Mouse (Mus musculus) lung, embryonic 14.5 days (tissue): ENCODE measurements around the gene Ap2b1. TPM values are rescaled to one million over a fixed set of nuclear protein-coding genes. Genes with fewer than 3 reads are reported as not detected.

Source experiments
- ATAC-seq: fragments of 200-750 bp; cut with Nextera tagmentation; 2 replicates; pipeline ENCODE4 v1.8.0; 2017; ENCODE audit warnings: mild to moderate bottlenecking, moderate TSS enrichment, moderate library complexity; ENCODE audit not compliant: insufficient read depth
- DNase-seq: peaks from one replicate; pipeline ENCODE4 v3.0.0-alpha.2; 2015
- H3K27ac ChIP-seq: fragments of 300-500 bp; sonication (generic); 2 replicates; pipeline ENCODE4 v1.5.1; 2014; ENCODE audit warnings: low read depth, mild to moderate bottlenecking, moderate library complexity
- H3K27me3 ChIP-seq: fragments of 300-500 bp; sonication (generic); 2 replicates; pipeline ENCODE4 v1.6.1; 2014; ENCODE audit warnings: low read length, control low read depth; ENCODE audit not compliant: insufficient read depth
- H3K36me3 ChIP-seq: fragments of 300-500 bp; sonication (generic); 2 replicates; pipeline ENCODE4 v1.6.1; 2014; ENCODE audit warnings: control low read depth; ENCODE audit not compliant: insufficient read depth
- H3K4me1 ChIP-seq: fragments of 300-500 bp; sonication (generic); 2 replicates; pipeline ENCODE4 v1.6.1; 2014; ENCODE audit warnings: antibody characterized with exemption, control low read depth; ENCODE audit not compliant: insufficient read depth
- H3K4me2 ChIP-seq: fragments of 300-500 bp; sonication (generic); 2 replicates; pipeline ENCODE4 v1.6.1; 2014; ENCODE audit warnings: mild to moderate bottlenecking
- H3K4me3 ChIP-seq: fragments of 300-500 bp; sonication (generic); 2 replicates; pipeline ENCODE4 v1.5.1; 2014; ENCODE audit warnings: low read depth, low read length
- H3K9ac ChIP-seq: fragments of 300-500 bp; sonication (generic); 2 replicates; pipeline ENCODE4 v1.6.1; 2014
- H3K9me3 ChIP-seq: fragments of 300-500 bp; sonication (generic); 2 replicates; pipeline ENCODE4 v1.6.1; 2016; ENCODE audit warnings: low read depth, low read length, control low read depth
- CTCF ChIP-seq: IDR thresholded peaks from 2 replicates; pipeline ENCODE4 v1.5.1; 2016; ENCODE audit warnings: antibody characterized with exemption, low read depth
- WGBS: fragments of 180-500 bp; shearing (Covaris S2); extraction: QIAGEN DNeasy Blood & Tissue Kit; methylation state at CpG from one replicate; pipeline ENCODE4 v1.1.7; 2014; 5-methylcytosine and 5-hydroxymethylcytosine counted together
- polyA plus RNA-seq: library from polyadenylated mRNA; unstranded; fragments of >200 nt; fragmentation: Nextera tagmentation; extraction: Ambion mirVana; gene quantifications from 2 replicates; pipeline ENCODE4 v1.2.1, GENCODE M21; 2014

Ap2b1 gene
- polyA plus RNA-seq, 1 experiment from 2014 or later: 75.3 TPM

DNA sequence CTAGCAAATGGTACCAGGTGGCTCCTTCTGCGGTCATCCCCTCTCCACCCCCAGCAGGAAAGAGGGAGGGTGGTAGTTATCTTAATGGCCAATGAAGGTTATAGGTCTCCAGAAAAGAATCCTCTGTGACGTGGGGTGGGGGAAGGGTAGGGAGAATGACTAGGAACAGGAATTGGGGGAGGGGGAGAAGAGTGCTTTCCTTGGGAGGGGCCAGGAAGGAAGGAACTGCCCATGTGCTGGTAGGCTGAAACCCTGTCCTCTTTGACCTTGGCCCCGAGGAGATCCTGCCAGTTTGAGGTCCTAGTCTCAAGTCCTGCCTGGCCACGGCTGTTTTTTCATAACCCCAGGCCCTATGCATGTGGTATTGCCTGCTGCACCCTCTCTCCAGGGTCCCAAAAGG lies 150.5 kb downstream of the Ap2b1 start:
- no peak for ATAC-seq
- no peak for DNase-seq
- TF ChIP-seq CTCF: no peak
- Histone ChIP-seq H3K36me3 (no peaks in the 10 kb centered on the region), H3K9ac (no peak overlapping the region), H3K4me2 (no peak overlapping the region), H3K4me1 (peaks cover 19% of the 10 kb centered on the region), H3K27ac (peak overlapping the region; percentile 28; the same call in 1 of the 2 replicates), H3K27me3 (peaks cover 16% of the 10 kb centered on the region), H3K4me3 (no peak overlapping the region), H3K9me3 (no peaks in the 10 kb centered on the region)
- 26% methylated on average over 4 of the region's 4 CpGs for WGBS

DNA sequence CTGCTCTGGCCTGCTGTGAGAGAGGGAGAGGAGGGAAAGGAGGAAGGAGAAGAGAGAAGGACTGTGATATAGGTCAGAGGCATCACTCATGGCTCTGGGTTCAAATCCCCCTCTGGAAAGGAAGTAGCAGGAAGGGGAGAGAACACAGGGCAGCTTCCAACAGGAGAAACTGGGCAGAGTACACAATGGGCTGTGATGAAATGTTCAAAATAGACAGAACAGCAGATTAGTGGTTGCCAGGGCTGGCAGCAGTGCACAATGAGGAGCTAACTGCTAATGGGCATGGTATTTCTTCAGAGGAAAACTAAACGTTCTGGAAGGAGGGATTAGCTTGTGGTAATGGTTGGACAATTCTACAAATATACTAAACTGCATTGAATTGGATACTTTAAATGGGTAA lies 151.7 kb downstream of the Ap2b1 start:
- Histone ChIP-seq H3K27me3 (peaks cover 4% of the 10 kb centered on the region), H3K36me3 (no peaks in the 10 kb centered on the region), H3K4me2 (no peak overlapping the region), H3K4me3 (no peak overlapping the region), H3K27ac (no peak overlapping the region), H3K9me3 (no peaks in the 10 kb centered on the region), H3K4me1 (peaks cover 23% of the 10 kb centered on the region), H3K9ac (no peak overlapping the region)
- no peak for TF ChIP-seq CTCF
- ATAC-seq (no peak), DNase-seq (no peak)
- WGBS: 30% methylated on average over 1 of the region's 1 CpGs

DNA sequence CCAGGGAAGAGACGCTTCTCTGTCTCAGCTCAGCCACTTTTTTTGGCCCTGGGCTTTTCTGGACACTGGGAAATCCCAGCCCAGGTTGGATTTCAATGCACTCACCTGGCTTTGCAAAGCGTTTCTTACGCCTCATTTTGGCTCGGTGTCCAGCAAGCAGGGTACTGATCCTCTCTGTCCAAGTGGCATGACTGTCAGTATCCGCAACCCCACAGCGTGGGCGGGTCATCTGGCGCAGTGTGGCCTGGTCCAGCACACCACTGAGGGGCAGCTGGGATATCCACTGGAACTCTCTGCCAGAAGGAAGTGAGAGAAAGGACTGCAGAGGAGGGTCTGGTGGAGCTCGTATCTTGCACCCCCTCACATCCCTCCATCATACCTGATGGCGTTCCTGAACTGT lies 152.5 kb downstream of the Ap2b1 start:
- H3K27ac ChIP-seq: no peak overlapping the region
- peaks cover 3% of the 10 kb centered on the region; the same call in 1 of the 2 replicates for H3K27me3 ChIP-seq
- H3K9me3 ChIP-seq: no peaks in the 10 kb centered on the region
- no peak overlapping the region for H3K4me2 ChIP-seq
- DNase-seq (no peak), ATAC-seq (no peak)
- H3K4me3 ChIP-seq: no peak overlapping the region
- no peaks in the 10 kb centered on the region for H3K36me3 ChIP-seq
- H3K9ac ChIP-seq: no peak overlapping the region
- 83% methylated on average over 10 of the region's 10 CpGs for WGBS
- H3K4me1 ChIP-seq: peaks cover 23% of the 10 kb centered on the region
- TF ChIP-seq CTCF: no peak

DNA sequence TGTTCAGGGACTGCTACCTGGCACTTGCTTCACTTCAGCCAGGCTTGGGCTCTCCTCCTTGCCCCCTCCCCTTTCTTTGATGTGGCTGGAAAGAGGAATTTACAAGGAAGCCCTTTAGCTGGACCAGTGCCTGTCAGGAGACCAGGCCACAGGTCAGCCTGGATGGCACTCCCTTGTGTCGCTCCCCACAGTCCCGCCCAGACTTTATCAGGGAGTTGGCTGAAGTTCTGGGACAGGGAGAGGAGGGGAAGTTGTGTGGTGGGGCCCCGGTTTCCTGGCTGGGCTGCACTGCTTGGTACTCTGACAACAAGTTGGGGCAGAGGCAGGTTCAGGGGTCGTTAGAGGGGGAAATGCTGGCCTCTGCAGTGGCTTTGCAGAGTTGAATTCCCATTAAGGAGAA lies 155.7 kb downstream of the Ap2b1 start:
- DNase-seq: peak; percentile 49
- Histone ChIP-seq H3K36me3 (no peaks in the 10 kb centered on the region), H3K9ac (no peak overlapping the region), H3K27ac (no peak overlapping the region), H3K9me3 (no peaks in the 10 kb centered on the region), H3K4me3 (no peak overlapping the region), H3K27me3 (no peaks in the 10 kb centered on the region), H3K4me2 (no peak overlapping the region), H3K4me1 (peaks cover 4% of the 10 kb centered on the region)
- 4% methylated on average over 4 of the region's 4 CpGs for WGBS
- TF ChIP-seq CTCF: no peak
- 0 out of 2 replicates have a peak, but pooled peaks have one; percentile 52 for ATAC-seq

Other genes with a start within 250 kb of the Ap2b1 start
- 4.7 and 5.8 TPM in 2 replicates for gene Slfn2, start 233.9 kb upstream of the Ap2b1 start, polyA plus RNA-seq
- gene Slfn1, start 182.2 kb upstream of the Ap2b1 start, polyA plus RNA-seq: 0.32 and 0.34 TPM in 2 replicates
- 0.08 TPM in 1 of 2 replicates, not detected in the other for gene Slfn4, start 123.8 kb upstream of the Ap2b1 start, polyA plus RNA-seq
- gene Slfn3, start 107.7 kb upstream of the Ap2b1 start, polyA plus RNA-seq: 1.1 and 1.2 TPM in 2 replicates
- gene Slfn14, start 12.3 kb upstream of the Ap2b1 start, polyA plus RNA-seq: 0.43 and 0.47 TPM in 2 replicates
- gene Pex12, start 3.6 kb downstream of the Ap2b1 start, polyA plus RNA-seq: 12.0 and 12.8 TPM in 2 replicates
- 0.88 and 1.3 TPM in 2 replicates for gene Rasl10b, start 110.1 kb downstream of the Ap2b1 start, polyA plus RNA-seq
- not detected in 2 replicates for gene Gas2l2, start 130.4 kb downstream of the Ap2b1 start, polyA plus RNA-seq
- gene 1700020L24Rik, start 138.7 kb downstream of the Ap2b1 start, polyA plus RNA-seq: 0.23 and 0.64 TPM in 2 replicates
- 2.1 TPM in 2 replicates for gene Mmp28, start 164.0 kb downstream of the Ap2b1 start, polyA plus RNA-seq
- 14.4 and 14.7 TPM in 2 replicates for gene Taf15, start 174.1 kb downstream of the Ap2b1 start, polyA plus RNA-seq
- 0.09 TPM in 1 of 2 replicates, not detected in the other for gene Heatr9, start 223.2 kb downstream of the Ap2b1 start, polyA plus RNA-seq
- gene Ccl5, start 231.5 kb downstream of the Ap2b1 start, polyA plus RNA-seq: 0.64 TPM in 1 of 2 replicates, not detected in the other